Mouse (Mus musculus): ENCODE data around the gene Csdc2.

DNA sequence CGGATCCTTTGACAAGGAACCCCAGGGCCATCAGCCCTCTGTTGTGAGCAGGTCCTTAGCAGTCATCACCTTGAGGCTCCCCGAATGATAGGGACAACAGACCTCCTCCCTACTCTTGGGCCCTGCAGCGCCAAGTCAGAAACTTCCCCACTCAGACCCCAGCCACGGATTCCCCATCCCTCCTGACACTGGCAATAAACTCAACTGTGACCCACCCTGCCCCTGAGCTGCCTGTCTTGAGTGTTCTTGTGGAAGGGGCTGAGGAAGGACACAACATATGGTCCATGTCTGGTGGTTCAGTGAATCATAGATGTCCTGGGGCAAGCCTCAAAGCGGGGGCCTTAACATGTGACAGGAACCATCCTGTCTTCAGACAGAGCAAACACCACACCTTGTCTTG is 14.2 kb downstream of the Csdc2 start:
- no peak for TF ChIP-seq POLR2A (IDR thresholded peaks at IDR 0.05; ENCODE audit: low read depth, low read length)
- TF ChIP-seq CTCF (conservative IDR thresholded peaks at IDR 0.05; ENCODE audit: insufficient read depth, insufficient read length, low read depth, low read length): no peak
